Mouse (Mus musculus): ENCODE results near the gene Actr3b.
"Not testable (repeated sequence)": the region's sequence is repeated elsewhere in the genome, so short reads cannot be mapped to it uniquely, and the experiment has no call there.

Actr3b gene

GRCm38 (mm10) chr5:25773921-25774790 is 14.4 kb downstream of the Actr3b start:
- no peak for DNase-seq (ENCODE audit: low spot score)

GRCm38 (mm10) chr5:25791570-25791969 is 31.8 kb downstream of the Actr3b start:
- no peak for DNase-seq (ENCODE audit: low spot score)

GRCm38 (mm10) chr5:25797776-25798175 is 38.0 kb downstream of the Actr3b start:
- no peak for DNase-seq (ENCODE audit: low spot score)

- DNase-seq (ENCODE audit: low spot score) = no peak
These were observed 41.1 kb downstream of the Actr3b start for GRCm38 (mm10) chr5:25800929-25801328.

GRCm38 (mm10) chr5:25801744-25802143 is 41.9 kb downstream of the Actr3b start:
- DNase-seq (ENCODE audit: low spot score) = no peak

- DNase-seq (ENCODE audit: low spot score) = no peak
These were observed 44.8 kb downstream of the Actr3b start for GRCm38 (mm10) chr5:25804569-25804968.

- no peak for DNase-seq (ENCODE audit: low spot score)
These were observed 53.1 kb downstream of the Actr3b start for GRCm38 (mm10) chr5:25812922-25813321.

GRCm38 (mm10) chr5:25829308-25830094 is 69.7 kb downstream of the Actr3b start:
- no peak for DNase-seq (ENCODE audit: low spot score)

GRCm38 (mm10) chr5:25830802-25831201 is 71.0 kb downstream of the Actr3b start:
- no peak for DNase-seq (ENCODE audit: low spot score)

- peak; percentile 20 for DNase-seq (ENCODE audit: low spot score)
These were observed 71.8 kb downstream of the Actr3b start for GRCm38 (mm10) chr5:25831624-25832023.

- peak; percentile 15 for DNase-seq (ENCODE audit: low spot score)
These were observed 79.6 kb downstream of the Actr3b start for GRCm38 (mm10) chr5:25839400-25839799.

GRCm38 (mm10) chr5:25846558-25846957 is 86.8 kb downstream of the Actr3b start:
- DNase-seq (ENCODE audit: low spot score) = no peak

GRCm38 (mm10) chr5:25847154-25847553 is 87.4 kb downstream of the Actr3b start:
- no peak for DNase-seq (ENCODE audit: low spot score)

GRCm38 (mm10) chr5:25848058-25848457 is 88.3 kb downstream of the Actr3b start:
- DNase-seq (ENCODE audit: low spot score) = peak; percentile 29

GRCm38 (mm10) chr5:25866201-25866600 is 106.4 kb downstream of the Actr3b start:
- DNase-seq (ENCODE audit: low spot score) = no peak

GRCm38 (mm10) chr5:25869880-25870279 is 110.1 kb downstream of the Actr3b start:
- no peak for DNase-seq (ENCODE audit: low spot score)

GRCm38 (mm10) chr5:25870632-25871031 is 110.8 kb downstream of the Actr3b start:
- no peak for DNase-seq (ENCODE audit: low spot score)

GRCm38 (mm10) chr5:25871342-25872023 is 111.7 kb downstream of the Actr3b start:
- no peak for DNase-seq (ENCODE audit: low spot score)

GRCm38 (mm10) chr5:25873046-25873445 is 113.2 kb downstream of the Actr3b start:
- DNase-seq (ENCODE audit: low spot score) = no peak

GRCm38 (mm10) chr5:25875927-25876326 is 116.1 kb downstream of the Actr3b start:
- not testable (repeated sequence) for DNase-seq (ENCODE audit: low spot score)

GRCm38 (mm10) chr5:25877281-25877680 is 117.5 kb downstream of the Actr3b start:
- no peak for DNase-seq (ENCODE audit: low spot score)

- no peak for DNase-seq (ENCODE audit: low spot score)
These were observed 118.2 kb downstream of the Actr3b start for GRCm38 (mm10) chr5:25877996-25878395.
